Mouse (Mus musculus) lung, embryonic 16.5 days (tissue): ENCODE results near the gene Cep78. TPM values are rescaled to one million over a fixed set of nuclear protein-coding genes. Genes with fewer than 3 reads are reported as not detected.

Source experiments
- ATAC-seq: fragments of 200-750 bp; cut with Nextera tagmentation; 2 replicates; pipeline ENCODE4 v1.8.0; 2017; ENCODE audit warnings: low read depth, mild to moderate bottlenecking, moderate library complexity
- H3K27ac ChIP-seq: fragments of 300-500 bp; sonication (generic); 2 replicates; pipeline ENCODE4 v1.5.1; 2014; ENCODE audit warnings: mild to moderate bottlenecking, control low read depth, low read length
- H3K27me3 ChIP-seq: fragments of 300-500 bp; sonication (generic); 2 replicates; pipeline ENCODE4 v1.6.1; 2014; ENCODE audit warnings: low read depth, low read length, mixed read lengths; ENCODE audit not compliant: control insufficient read depth, insufficient read depth
- H3K36me3 ChIP-seq: fragments of 300-500 bp; sonication (generic); 2 replicates; pipeline ENCODE4 v1.6.1; 2014; ENCODE audit warnings: low read length; ENCODE audit not compliant: control insufficient read depth, insufficient read depth
- H3K4me1 ChIP-seq: fragments of 300-500 bp; sonication (generic); replicated peaks from 2 replicates; pipeline ENCODE4 v1.6.1; 2014; ENCODE audit warnings: low read length, mixed read lengths; ENCODE audit not compliant: control insufficient read depth, insufficient read depth
- H3K4me2 ChIP-seq: fragments of 300-500 bp; sonication (generic); 2 replicates; pipeline ENCODE4 v1.6.1; 2014; ENCODE audit warnings: low read depth, low read length, control low read depth
- H3K4me3 ChIP-seq: fragments of 300-500 bp; sonication (generic); 2 replicates; pipeline ENCODE4 v1.5.1; 2014; ENCODE audit warnings: mild to moderate bottlenecking, low read length, control low read depth
- H3K9ac ChIP-seq: fragments of 300-500 bp; sonication (generic); 2 replicates; pipeline ENCODE4 v1.6.1; 2014; ENCODE audit warnings: low read length, control low read depth
- H3K9me3 ChIP-seq: fragments of 300-500 bp; sonication (generic); 2 replicates; pipeline ENCODE4 v1.6.1; 2016; ENCODE audit warnings: low read length; ENCODE audit not compliant: control insufficient read depth
- WGBS: fragments of 180-500 bp; shearing (Covaris S2); extraction: QIAGEN DNeasy Blood & Tissue Kit; methylation state at CpG from one replicate; pipeline ENCODE4 v1.1.7; 2014; 5-methylcytosine and 5-hydroxymethylcytosine counted together
- polyA plus RNA-seq: library from polyadenylated mRNA; unstranded; fragments of >200 nt; fragmentation: Nextera tagmentation; extraction: Ambion mirVana; gene quantifications from 2 replicates; pipeline ENCODE4 v1.2.1, GENCODE M21; 2015

The Cep78 gene
- polyA plus RNA-seq, 1 experiment from 2014 or later, result 26.1 TPM

DNA sequence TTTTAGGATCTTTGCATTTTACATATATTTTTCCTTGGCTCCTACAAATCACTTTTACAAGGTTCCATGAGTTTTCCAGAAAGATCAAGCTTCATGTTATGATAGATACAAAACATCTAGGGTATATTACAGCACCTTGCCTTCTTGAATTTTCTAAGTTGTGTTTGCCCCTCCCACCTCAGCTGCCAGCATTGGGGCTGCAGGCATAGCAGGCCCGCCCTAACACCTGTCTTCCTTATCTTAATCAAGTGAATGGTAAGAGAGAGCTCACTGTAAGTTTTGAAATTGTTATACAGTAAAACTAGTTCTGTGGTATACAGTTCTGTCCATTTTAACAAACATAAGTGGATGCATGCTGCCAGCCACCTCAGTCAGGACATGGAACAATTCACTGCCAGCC, 35.9 kb downstream of the Cep78 start:
- no peak for ATAC-seq
- Histone ChIP-seq H3K27me3 (no peaks in the 10 kb centered on the region), H3K4me3 (no peak overlapping the region), H3K27ac (no peak overlapping the region), H3K9ac (no peak overlapping the region), H3K9me3 (no peaks in the 10 kb centered on the region), H3K4me2 (no peak overlapping the region), H3K36me3 (no peaks in the 10 kb centered on the region), H3K4me1 (no peaks in the 10 kb centered on the region; the same call in 1 of the 2 replicates)
- 66% methylated on average over 1 of the region's 1 CpGs for WGBS

DNA sequence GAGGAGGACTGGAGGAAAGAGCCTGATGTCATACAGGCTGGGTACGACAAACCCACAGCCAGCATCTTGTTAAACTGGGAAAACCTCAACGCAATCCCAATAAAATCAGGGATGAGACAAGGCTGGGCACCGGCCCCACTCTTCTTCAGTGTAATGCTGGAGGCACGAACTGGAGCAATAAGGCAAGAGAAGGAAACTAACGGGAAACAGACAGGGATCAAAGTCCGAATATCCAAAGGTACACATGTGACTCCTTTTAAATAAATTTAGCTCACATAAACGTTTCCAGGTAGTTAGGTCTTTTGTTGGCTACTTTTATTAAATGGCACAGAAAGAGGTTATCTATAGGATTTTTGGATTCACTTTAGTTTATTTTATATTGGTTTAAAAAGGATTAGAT, 36.4 kb downstream of the Cep78 start:
- no peak for ATAC-seq
- Histone ChIP-seq H3K4me3 (no peak overlapping the region), H3K27ac (no peak overlapping the region)

DNA sequence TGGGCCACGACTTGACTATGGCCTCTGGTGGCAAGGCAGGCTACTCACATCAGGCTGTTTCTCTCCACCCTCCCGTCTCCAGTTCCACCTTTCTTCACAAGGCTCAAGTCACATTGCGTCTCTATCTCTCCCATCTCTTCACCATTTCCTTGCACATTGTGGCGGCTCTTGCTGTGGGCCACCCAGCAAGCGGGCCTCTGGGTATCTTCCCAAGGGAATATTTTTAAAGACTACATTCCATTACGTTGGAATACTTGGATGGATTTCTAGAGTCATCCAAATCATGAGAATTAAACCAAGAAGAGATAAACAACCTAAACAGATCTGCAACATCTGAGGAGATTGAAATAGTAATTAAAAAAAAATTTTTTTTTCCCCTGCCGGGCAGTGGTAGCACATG, 37.6 kb downstream of the Cep78 start, which contains the start of gene Psat1:
Gene Psat1, minus strand, starts transcription at position 101 of the 400 bp plus-strand sequence.
- Histone ChIP-seq H3K9me3 (0 out of 2 replicates have a peak, but pooled peaks cover 3% of the 10 kb centered on the region), H3K4me1 (no peaks in the 10 kb centered on the region; the same call in 1 of the 2 replicates), H3K27ac (peak within 1 kb of the TSS; percentile 49), H3K9ac (peak within 1 kb of the TSS; percentile 24; the same call in 1 of the 2 replicates), H3K4me3 (no peak within 1 kb of the TSS), H3K27me3 (no peaks in the 10 kb centered on the region), H3K36me3 (no peaks in the 10 kb centered on the region), H3K4me2 (no peak within 1 kb of the TSS)
- no peak for ATAC-seq
- 71% methylated on average over 7 of the region's 7 CpGs for WGBS

More for the DNA sequence above, 36.4 kb downstream of the Cep78 start:
- H3K9ac ChIP-seq, result no peak overlapping the region
- H3K9me3 ChIP-seq, result 0 out of 2 replicates have a peak, but pooled peaks cover 3% of the 10 kb centered on the region
- 88% methylated on average over 7 of the region's 7 CpGs for WGBS
- no peak overlapping the region for H3K4me2 ChIP-seq
- H3K27me3 ChIP-seq, result no peaks in the 10 kb centered on the region
- H3K4me1 ChIP-seq, result no peaks in the 10 kb centered on the region; the same call in 1 of the 2 replicates
- H3K36me3 ChIP-seq, result no peaks in the 10 kb centered on the region

DNA sequence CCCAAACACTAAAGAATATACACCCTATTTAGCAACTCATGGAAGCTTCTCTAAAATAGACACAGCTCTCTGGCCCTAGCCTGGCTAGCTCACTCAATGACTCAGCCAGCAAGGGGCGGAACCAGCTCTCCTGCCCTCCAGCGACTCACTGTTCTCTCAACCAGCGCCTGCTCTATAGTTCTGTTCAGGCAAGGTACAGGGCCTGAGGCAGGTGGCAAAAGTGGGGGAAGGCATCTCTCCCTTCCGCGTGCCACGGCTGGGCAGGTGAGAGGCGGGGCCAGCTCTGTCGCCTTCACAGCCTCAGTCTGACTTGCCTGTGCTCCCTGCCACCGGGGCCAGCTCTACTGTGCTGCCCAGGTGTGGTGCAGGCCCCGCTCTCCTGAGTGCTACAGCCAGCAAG, 38.1 kb downstream of the Cep78 start:
- Histone ChIP-seq H3K4me2 (no peak overlapping the region), H3K4me1 (no peaks in the 10 kb centered on the region; the same call in 1 of the 2 replicates), H3K36me3 (no peaks in the 10 kb centered on the region), H3K27me3 (no peaks in the 10 kb centered on the region), H3K27ac (peak overlapping the region; percentile 49), H3K4me3 (no peak overlapping the region), H3K9me3 (0 out of 2 replicates have a peak, but pooled peaks cover 3% of the 10 kb centered on the region), H3K9ac (peak overlapping the region; percentile 24; the same call in 1 of the 2 replicates)
- ATAC-seq, result peak; percentile 83
- 56% methylated on average over 10 of the region's 10 CpGs for WGBS

DNA sequence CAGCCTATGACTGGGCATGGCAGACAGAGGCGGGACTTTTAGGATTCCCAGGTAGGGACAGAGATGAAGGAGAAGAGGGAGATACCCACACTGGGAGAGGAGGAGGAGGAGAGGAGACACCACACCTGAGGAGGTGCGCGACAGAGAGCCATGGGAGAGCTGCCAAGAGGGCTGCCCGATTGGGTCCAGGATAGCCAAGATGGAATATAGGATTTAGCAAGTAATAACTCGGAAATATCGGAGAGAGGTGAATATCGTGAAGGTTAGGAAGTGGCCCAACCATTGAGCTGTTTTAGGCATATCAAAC, 41.7 kb downstream of the Cep78 start:
- Histone ChIP-seq H3K4me2 (no peak overlapping the region), H3K9me3 (0 out of 2 replicates have a peak, but pooled peaks cover 3% of the 10 kb centered on the region), H3K36me3 (no peaks in the 10 kb centered on the region), H3K27me3 (no peaks in the 10 kb centered on the region), H3K4me3 (no peak overlapping the region), H3K4me1 (no peaks in the 10 kb centered on the region), H3K9ac (no peak overlapping the region), H3K27ac (no peak overlapping the region)
- 83% methylated on average over 7 of the region's 7 CpGs for WGBS
- ATAC-seq, result no peak

DNA sequence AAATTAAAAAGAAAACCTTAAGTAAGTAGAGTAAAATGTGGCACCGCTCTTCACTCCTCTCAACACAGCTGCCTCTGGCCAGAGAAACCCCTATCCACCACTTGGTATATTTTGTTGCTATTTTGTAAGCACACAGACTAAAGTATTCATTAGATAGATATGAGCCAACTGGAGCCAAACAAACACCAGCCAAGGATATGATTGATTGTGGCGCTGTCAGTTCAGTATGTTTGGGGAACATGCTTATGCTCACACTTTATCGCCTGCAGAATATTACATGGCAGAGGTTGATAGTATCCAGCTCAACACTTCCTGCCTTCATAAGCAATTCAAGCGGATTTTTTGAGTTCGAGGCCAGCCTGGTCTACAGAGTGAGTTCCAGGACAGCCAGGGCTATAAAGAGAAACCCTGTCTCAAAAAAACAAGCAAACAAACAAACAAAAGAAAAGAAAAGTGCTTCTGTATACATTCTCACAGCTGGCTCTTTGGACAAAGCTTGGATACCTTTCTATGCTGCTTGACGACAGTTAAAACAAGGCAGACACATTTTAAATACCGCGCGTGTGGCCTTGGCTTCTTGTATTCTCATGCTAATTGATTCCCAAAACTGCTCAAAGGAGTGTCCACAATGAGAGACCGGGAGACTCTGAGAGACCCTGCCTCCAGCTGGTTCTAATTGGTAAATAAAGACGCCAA, 42.2 kb downstream of the Cep78 start:
- H3K9me3 ChIP-seq, result 0 out of 2 replicates have a peak, but pooled peaks cover 3% of the 10 kb centered on the region
- no peak overlapping the region for H3K9ac ChIP-seq
- H3K4me1 ChIP-seq, result no peaks in the 10 kb centered on the region
- H3K27ac ChIP-seq, result no peak overlapping the region
- ATAC-seq, result peak; percentile 24; the same call in 1 of the 2 replicates
- no peak overlapping the region for H3K4me3 ChIP-seq
- no peaks in the 10 kb centered on the region for H3K36me3 ChIP-seq
- H3K4me2 ChIP-seq, result no peak overlapping the region
- no peaks in the 10 kb centered on the region for H3K27me3 ChIP-seq
- 69% methylated on average over 11 of the region's 11 CpGs for WGBS

DNA sequence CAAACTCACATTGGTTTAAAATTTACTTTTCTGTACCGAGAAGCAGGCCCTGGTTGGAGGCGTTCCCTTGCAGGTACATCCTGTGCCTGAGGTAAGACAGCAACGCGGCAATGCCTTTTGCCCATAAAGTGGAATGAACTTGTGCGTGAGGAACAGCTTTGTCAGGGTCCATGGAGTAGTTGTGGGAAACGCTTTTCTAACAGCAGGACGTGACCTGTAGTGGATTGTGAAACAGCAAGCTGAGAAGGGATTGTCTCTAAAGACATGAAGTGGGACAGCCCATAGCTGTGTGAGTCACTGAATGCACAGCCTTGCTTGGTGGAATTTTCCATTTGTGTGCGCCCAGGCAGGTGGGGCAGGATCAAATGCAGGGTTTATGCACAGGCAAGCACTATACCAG, 43.4 kb downstream of the Cep78 start:
- Histone ChIP-seq H3K36me3 (no peaks in the 10 kb centered on the region), H3K9me3 (0 out of 2 replicates have a peak, but pooled peaks cover 3% of the 10 kb centered on the region), H3K4me3 (no peak overlapping the region), H3K9ac (no peak overlapping the region), H3K27me3 (no peaks in the 10 kb centered on the region), H3K4me2 (no peak overlapping the region), H3K27ac (peak overlapping the region; percentile 72), H3K4me1 (no peaks in the 10 kb centered on the region)
- ATAC-seq, result peak; percentile 94
- WGBS, result 49% methylated on average over 8 of the region's 8 CpGs

DNA sequence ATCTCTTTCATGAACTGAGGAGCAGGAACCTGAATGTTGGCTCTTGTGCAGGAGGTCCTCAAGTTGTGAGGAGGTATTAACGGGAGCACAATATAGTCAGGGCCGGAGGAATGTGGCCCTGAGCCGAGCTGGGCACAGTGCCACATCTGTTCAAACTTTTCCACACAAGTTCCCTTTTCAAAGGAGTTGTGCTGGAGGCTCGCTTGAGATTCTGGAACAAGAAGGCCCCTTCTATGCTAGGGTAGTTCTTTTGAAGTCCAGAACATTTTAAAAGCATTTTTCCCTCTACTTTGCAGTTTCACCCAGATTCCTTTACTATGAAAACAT, 59.1 kb downstream of the Cep78 start:
- Histone ChIP-seq H3K36me3 (no peaks in the 10 kb centered on the region), H3K4me3 (peak overlapping the region; percentile 81), H3K4me1 (peaks cover 21% of the 10 kb centered on the region), H3K27me3 (no peaks in the 10 kb centered on the region), H3K4me2 (peak overlapping the region; percentile 98), H3K27ac (peak overlapping the region; percentile 98), H3K9me3 (no peaks in the 10 kb centered on the region), H3K9ac (peak overlapping the region; percentile 80)
- ATAC-seq, result peak; percentile 80
- WGBS, result 5% methylated on average over 4 of the region's 4 CpGs

DNA sequence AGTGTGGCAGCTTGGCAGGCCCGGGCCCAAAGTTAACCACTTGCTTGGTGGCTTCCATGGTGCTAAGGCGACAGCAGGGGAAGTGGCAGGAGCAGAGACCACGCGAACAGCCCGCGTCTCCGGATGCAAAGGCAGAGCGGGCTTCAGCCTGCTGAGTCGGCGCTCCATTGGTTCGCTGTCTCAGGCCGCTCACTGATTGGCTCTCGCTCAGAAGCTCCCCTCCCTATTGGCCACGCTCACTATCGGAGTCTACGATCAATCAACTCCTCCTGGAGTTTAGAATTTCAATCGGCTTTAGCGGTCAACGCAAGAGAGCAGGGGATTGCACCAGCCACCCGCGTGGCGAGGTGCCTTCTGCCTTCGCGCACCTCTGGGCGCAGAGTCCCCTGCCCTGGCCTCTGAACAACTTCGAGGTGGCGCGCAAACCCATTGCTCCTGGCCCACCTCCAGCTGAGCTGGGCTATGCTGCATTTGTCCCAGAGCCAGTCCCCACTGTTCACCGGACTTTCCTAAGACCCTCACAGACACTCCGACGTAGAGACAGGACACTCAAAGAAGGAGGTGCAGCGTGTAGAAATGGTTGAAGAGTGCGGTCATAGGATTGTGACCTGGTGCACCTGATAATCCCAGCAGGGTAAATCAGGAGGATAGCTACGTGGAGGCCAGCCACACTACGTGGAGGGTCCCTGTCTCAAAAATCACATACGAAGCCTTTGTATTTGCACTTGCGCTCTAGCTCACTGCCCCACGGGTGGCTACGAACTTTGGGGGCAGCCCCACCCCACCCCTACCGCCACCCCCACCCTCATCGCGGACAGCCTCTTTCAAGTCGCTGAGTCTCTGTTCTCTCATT, 59.7 kb downstream of the Cep78 start:
- Histone ChIP-seq H3K27me3 (no peaks in the 10 kb centered on the region), H3K9ac (peak overlapping the region; percentile 80), H3K4me1 (peaks cover 21% of the 10 kb centered on the region), H3K36me3 (no peaks in the 10 kb centered on the region), H3K4me3 (peak overlapping the region; percentile 81), H3K9me3 (no peaks in the 10 kb centered on the region), H3K4me2 (peak overlapping the region; percentile 98), H3K27ac (peak overlapping the region; percentile 98)
- WGBS, result 2% methylated on average over 43 of the region's 43 CpGs
- ATAC-seq, result peak; percentile 95
